In genomic region chr10:128459409-128460269, GRCm38 (mm10) we compare ENCODE assay signal across 8 mouse cellular contexts. TPM values are rescaled to one million over a fixed set of nuclear protein-coding genes. Genes with fewer than 3 reads are reported as not detected.
A peak's percentile ranks its signal among the peaks of the same experiment; 100 is the strongest.
DNase-seq lines count a peak whose midpoint lies in the region; ATAC-seq and TF ChIP-seq lines count a peak whose summit lies in the region.

No protein-coding gene starts in this region.

- H3K9me3 ChIP-seq in forebrain, embryonic 11.5 days (ENCODE audit: control insufficient read depth, low read length) = no peaks in the 10 kb centered on the region
- H3K9me3 ChIP-seq in hindbrain, embryonic 14.5 days (ENCODE audit: control insufficient read depth, low read length) = no peaks in the 10 kb centered on the region
- H3K9me3 ChIP-seq in stomach, postnatal 0 days (ENCODE audit: control insufficient read depth, low read length) = no peaks in the 10 kb centered on the region

- peak overlapping the region; percentile 100 for H3ac ChIP-seq in myocyte (ENCODE audit: control insufficient read depth, insufficient read length)

- TF ChIP-seq CTCF in stomach, postnatal 0 days (IDR thresholded peaks at IDR 0.05; ENCODE audit: low read depth) = no peak

- H3K79me2 ChIP-seq in myocyte (ENCODE audit: control insufficient read depth, insufficient read depth) = peaks cover 17% of the 10 kb centered on the region

- H3K27ac ChIP-seq in forebrain, embryonic 11.5 days (ENCODE audit: low read depth, low read length) = peak overlapping the region; percentile 93
- peak overlapping the region; percentile 98 for H3K27ac ChIP-seq in hindbrain, embryonic 14.5 days
- H3K27ac ChIP-seq in stomach, postnatal 0 days (replicated peaks) = peak overlapping the region; percentile 96

- H3K4me2 ChIP-seq in forebrain, embryonic 11.5 days (ENCODE audit: low read depth, low read length, severe bottlenecking) = peak overlapping the region; percentile 70
- H3K4me2 ChIP-seq in hindbrain, embryonic 14.5 days (replicated peaks) = peak overlapping the region; percentile 76
- H3K4me2 ChIP-seq in myocyte (ENCODE audit: low read depth) = peak overlapping the region; percentile 98
- H3K4me2 ChIP-seq in stomach, postnatal 0 days (replicated peaks; ENCODE audit: low read depth) = peak overlapping the region; percentile 76

- peaks cover 5% of the 10 kb centered on the region; the same call in 1 of the 2 replicates for H3K36me3 ChIP-seq in forebrain, embryonic 11.5 days (ENCODE audit: control insufficient read depth, insufficient read depth, low read length)
- peaks cover 35% of the 10 kb centered on the region for H3K36me3 ChIP-seq in hindbrain, embryonic 14.5 days (replicated peaks; ENCODE audit: control insufficient read depth, insufficient read depth)
- H3K36me3 ChIP-seq in myocyte (ENCODE audit: control insufficient read depth, insufficient read depth) = peaks cover 32% of the 10 kb centered on the region
- H3K36me3 ChIP-seq in stomach, postnatal 0 days (ENCODE audit: control insufficient read depth, insufficient read depth, low read length) = peaks cover 17% of the 10 kb centered on the region

- peak overlapping the region; percentile 99 for H3K4me3 ChIP-seq in forebrain, embryonic 11.5 days (ENCODE audit: low read depth, low read length)
- peak overlapping the region; percentile 89 for H3K4me3 ChIP-seq in hindbrain, embryonic 14.5 days (replicated peaks; ENCODE audit: low read length)
- peak overlapping the region; percentile 75 for H3K4me3 ChIP-seq in myocyte
- H3K4me3 ChIP-seq in stomach, postnatal 0 days (ENCODE audit: low read depth, low read length) = peak overlapping the region; percentile 93

- peaks cover 9% of the 10 kb centered on the region for H3K4me1 ChIP-seq in forebrain, embryonic 11.5 days (replicated peaks; ENCODE audit: control insufficient read depth, insufficient read depth, low read length)
- H3K4me1 ChIP-seq in hindbrain, embryonic 14.5 days (replicated peaks; ENCODE audit: control insufficient read depth, insufficient read depth, low read length) = peaks cover 7% of the 10 kb centered on the region; the same call in 1 of the 2 replicates
- H3K4me1 ChIP-seq in stomach, postnatal 0 days (replicated peaks; ENCODE audit: control insufficient read depth, insufficient read depth) = 0 out of 2 replicates have a peak, but pooled peaks cover 2% of the 10 kb centered on the region

- no peaks in the 10 kb centered on the region for H3K27me3 ChIP-seq in forebrain, embryonic 11.5 days (ENCODE audit: control insufficient read depth, insufficient read depth, low read length)
- H3K27me3 ChIP-seq in hindbrain, embryonic 14.5 days (ENCODE audit: control insufficient read depth, insufficient read depth, low read length) = no peaks in the 10 kb centered on the region
- H3K27me3 ChIP-seq in myocyte (ENCODE audit: control insufficient read depth, insufficient read depth, insufficient read length) = no peaks in the 10 kb centered on the region
- H3K27me3 ChIP-seq in stomach, postnatal 0 days (ENCODE audit: control insufficient read depth, insufficient read depth, low read length) = no peaks in the 10 kb centered on the region

- H3K9ac ChIP-seq in forebrain, embryonic 11.5 days (ENCODE audit: low read length) = peak overlapping the region; percentile 98
- H3K9ac ChIP-seq in hindbrain, embryonic 14.5 days = peak overlapping the region; percentile 98
- H3K9ac ChIP-seq in stomach, postnatal 0 days (ENCODE audit: low read length) = peak overlapping the region; percentile 90

- WGBS in forebrain, embryonic 11.5 days = 1% methylated on average over 31 of the region's 67 CpGs
- under 1% methylated on average over 24 of the region's 67 CpGs for WGBS in hindbrain, embryonic 14.5 days
- WGBS in stomach, postnatal 0 days = under 1% methylated on average over 40 of the region's 67 CpGs

- ATAC-seq in forebrain, embryonic 11.5 days (replicated peaks; ENCODE audit: low FRiP score) = peak; percentile 69
- ATAC-seq in hindbrain, embryonic 14.5 days (ENCODE audit: low FRiP score) = peak; percentile 61
- ATAC-seq in stomach, postnatal 0 days (ENCODE audit: low FRiP score, low TSS enrichment) = peak; percentile 55

- TF ChIP-seq POLR2A in myocyte (IDR thresholded peaks at IDR 0.05; ENCODE audit: insufficient read length, low read depth) = no peak

- no peak for TF ChIP-seq EP300 in stomach, postnatal 0 days (optimal IDR thresholded peaks at IDR 0.05)

- peak; percentile 51 for DNase-seq in kidney, adult 18-20 months
- DNase-seq in kidney, postnatal 14 days = no peak
- DNase-seq in c-Kit-positive CD71-positive TER-119-positive erythroid progenitor cells, embryonic 14.5 days (ENCODE audit: low spot score) = peak; percentile 53
- DNase-seq in forebrain, embryonic 11.5 days (ENCODE audit: low spot score) = peak; percentile 77
- peak; percentile 47 for DNase-seq in hindbrain, embryonic 14.5 days (ENCODE audit: low spot score)
- DNase-seq in liver = peak; percentile 68
- no peak for DNase-seq in stomach, postnatal 0 days (ENCODE audit: low spot score)

TF ChIP-seq in myocyte, 11 proteins besides CTCF, POLR2A, EP300 and RAD21:
- TF ChIP-seq SRF (IDR thresholded peaks at IDR 0.05; ENCODE audit: control insufficient read depth, insufficient read length, low read depth) (no peak), MYOD1 (IDR thresholded peaks at IDR 0.05; ENCODE audit: control insufficient read depth in 1 of 3, insufficient read length in 2 of 3, low read depth in 2 of 3) (peak in 1 of 3 experiments; percentile 1), REST (IDR thresholded peaks at IDR 0.05; ENCODE audit: insufficient read depth, insufficient read length) (no peak), MYOG (IDR thresholded peaks at IDR 0.05; ENCODE audit: control insufficient read depth in 1 of 3, insufficient read depth in 1 of 3, insufficient read length in 2 of 3, low read depth in 2 of 3) (peak in 1 of 3 experiments; percentile 5)

RNA-seq across cellular contexts. Expression of gene Smarcc2, which starts 0.6 kb away (rescaled TPM):
- polyA plus RNA-seq in forebrain, embryonic 11.5 days (2014; fragmentation: Nextera tagmentation; extraction: Ambion mirVana) = 139 and 144 TPM in 2 replicates
- 184 and 191 TPM in 2 replicates for polyA plus RNA-seq in hindbrain, embryonic 14.5 days (2014; fragmentation: Nextera tagmentation; extraction: Ambion mirVana)
- 52.5 TPM for polyA plus RNA-seq in myocyte (2012; fragmentation: generic; extraction: Trizol)
- 21.4 and 26.6 TPM in 2 replicates for polyA plus RNA-seq in stomach, postnatal 0 days (2015; fragmentation: Nextera tagmentation; extraction: Ambion mirVana)

RNA-seq across cellular contexts. Expression of gene Myl6, which starts 34.3 kb away (rescaled TPM):
- polyA plus RNA-seq in forebrain, embryonic 11.5 days (2014; fragmentation: Nextera tagmentation; extraction: Ambion mirVana) = 620 and 659 TPM in 2 replicates
- polyA plus RNA-seq in hindbrain, embryonic 14.5 days (2014; fragmentation: Nextera tagmentation; extraction: Ambion mirVana) = 825 and 884 TPM in 2 replicates
- 2,234 TPM for polyA plus RNA-seq in myocyte (2012; fragmentation: generic; extraction: Trizol)
- polyA plus RNA-seq in stomach, postnatal 0 days (2015; fragmentation: Nextera tagmentation; extraction: Ambion mirVana) = 2,935 and 3,187 TPM in 2 replicates

RNA-seq across cellular contexts. Expression of gene Myl6b, which starts 38.8 kb away (rescaled TPM):
- 3.0 and 3.4 TPM in 2 replicates for polyA plus RNA-seq in forebrain, embryonic 11.5 days (2014; fragmentation: Nextera tagmentation; extraction: Ambion mirVana)
- 5.8 and 6.1 TPM in 2 replicates for polyA plus RNA-seq in hindbrain, embryonic 14.5 days (2014; fragmentation: Nextera tagmentation; extraction: Ambion mirVana)
- polyA plus RNA-seq in myocyte (2012; fragmentation: generic; extraction: Trizol) = 734 TPM
- polyA plus RNA-seq in stomach, postnatal 0 days (2015; fragmentation: Nextera tagmentation; extraction: Ambion mirVana) = 2.2 and 2.6 TPM in 2 replicates

RNA-seq across cellular contexts. Expression of gene Rnf41, which starts 48.2 kb away (rescaled TPM):
- 41.5 and 47.9 TPM in 2 replicates for polyA plus RNA-seq in forebrain, embryonic 11.5 days (2014; fragmentation: Nextera tagmentation; extraction: Ambion mirVana)
- 70.9 and 83.7 TPM in 2 replicates for polyA plus RNA-seq in hindbrain, embryonic 14.5 days (2014; fragmentation: Nextera tagmentation; extraction: Ambion mirVana)
- polyA plus RNA-seq in myocyte (2012; fragmentation: generic; extraction: Trizol) = 35.2 TPM
- 18.9 and 20.1 TPM in 2 replicates for polyA plus RNA-seq in stomach, postnatal 0 days (2015; fragmentation: Nextera tagmentation; extraction: Ambion mirVana)

RNA-seq across cellular contexts. Expression of gene Nabp2, which starts 48.3 kb away (rescaled TPM):
- polyA plus RNA-seq in forebrain, embryonic 11.5 days (2014; fragmentation: Nextera tagmentation; extraction: Ambion mirVana) = 151 TPM in 2 replicates
- polyA plus RNA-seq in hindbrain, embryonic 14.5 days (2014; fragmentation: Nextera tagmentation; extraction: Ambion mirVana) = 134 and 140 TPM in 2 replicates
- polyA plus RNA-seq in myocyte (2012; fragmentation: generic; extraction: Trizol) = 115 TPM
- 53.5 and 54.4 TPM in 2 replicates for polyA plus RNA-seq in stomach, postnatal 0 days (2015; fragmentation: Nextera tagmentation; extraction: Ambion mirVana)

Comparison
In these comparisons a context has a peak if more than half of its experiments do, and no peak if none do; other contexts are left out.
1. DNase-seq: peak in kidney, adult 18-20 months (single experiment), c-Kit-positive CD71-positive TER-119-positive erythroid progenitor cells, embryonic 14.5 days (single experiment), forebrain, embryonic 11.5 days (single experiment), hindbrain, embryonic 14.5 days (single experiment) and liver (single experiment); none in kidney, postnatal 14 days (single experiment) and stomach, postnatal 0 days (single experiment).
2. RNA of gene Myl6b, which starts 38.8 kb away (polyA plus RNA-seq): 734 TPM in myocyte (single experiment); 5.8 to 6.1 TPM in hindbrain, embryonic 14.5 days, 3.0 to 3.4 TPM in forebrain, embryonic 11.5 days and 2.2 to 2.6 TPM in stomach, postnatal 0 days; every median in the first group is over 100 times any median in the second.
3. Peak in every context shown above with its lines, with median percentiles within 50 percentile points of each other: ATAC-seq, H3K27ac ChIP-seq, H3K4me2 ChIP-seq, H3K4me3 ChIP-seq and H3K9ac ChIP-seq.